Mouse (Mus musculus) T-helper 2 cell (primary cell): ENCODE measurements at regions not wholly inside any gene's neighbourhood (a gene's known extent, or its start where the extent isn't known, plus 50 kb on each side); places are given as distances from the start of the nearest gene placed in this dataset.

Experiments used
- in situ Hi-C: fragments of 300-600 bp; cut with MboI, MseI; formaldehyde crosslinking; loops from one replicate; pipeline ENCODE4 v1.15.1; 2025; ENCODE audit warnings: high pct_unique_total_duplicates

- in situ Hi-C loops: no loop called here
Measured at GRCm38 (mm10) chr8:26804901-26805341, 172.2 kb upstream of the Zfp703 start.

GRCm38 (mm10) chr8:26805371-26805821, 171.7 kb upstream of the Zfp703 start:
- in situ Hi-C loops: no loop called here

GRCm38 (mm10) chr8:26808111-26808651, 168.9 kb upstream of the Zfp703 start:
- in situ Hi-C loops: no loop called here

- in situ Hi-C loops: no loop called here
Measured at GRCm38 (mm10) chr8:26808771-26809170, 168.4 kb upstream of the Zfp703 start.

GRCm38 (mm10) chr8:26809943-26810342, 167.2 kb upstream of the Zfp703 start:
- in situ Hi-C loops: no loop called here

GRCm38 (mm10) chr8:26811533-26812236, 165.4 kb upstream of the Zfp703 start:
- in situ Hi-C loops: no loop called here

GRCm38 (mm10) chr8:26813198-26813815, 163.8 kb upstream of the Zfp703 start:
- in situ Hi-C loops: no loop called here

- in situ Hi-C loops: no loop called here
Measured at GRCm38 (mm10) chr8:26815020-26815584, 162.0 kb upstream of the Zfp703 start.

GRCm38 (mm10) chr8:26816977-26817376, 160.1 kb upstream of the Zfp703 start:
- in situ Hi-C loops: no loop called here

- in situ Hi-C loops: no loop called here
Measured at GRCm38 (mm10) chr8:26824189-26824941, 152.8 kb upstream of the Zfp703 start.

GRCm38 (mm10) chr8:26828311-26828909, 148.7 kb upstream of the Zfp703 start:
- in situ Hi-C loops: no loop called here

- in situ Hi-C loops: no loop called here
Measured at GRCm38 (mm10) chr8:26829313-26829712, 147.8 kb upstream of the Zfp703 start.

GRCm38 (mm10) chr8:26831148-26831547, 146.0 kb upstream of the Zfp703 start:
- in situ Hi-C loops: no loop called here

GRCm38 (mm10) chr8:26831790-26832189, 145.3 kb upstream of the Zfp703 start:
- in situ Hi-C loops: no loop called here

GRCm38 (mm10) chr8:26832546-26832945, 144.6 kb upstream of the Zfp703 start:
- in situ Hi-C loops: no loop called here

- in situ Hi-C loops: no loop called here
Measured at GRCm38 (mm10) chr8:26833297-26833696, 143.8 kb upstream of the Zfp703 start.

GRCm38 (mm10) chr8:26833784-26834183, 143.3 kb upstream of the Zfp703 start:
- in situ Hi-C loops: no loop called here

GRCm38 (mm10) chr8:26834604-26835003, 142.5 kb upstream of the Zfp703 start:
- in situ Hi-C loops: no loop called here

GRCm38 (mm10) chr8:26835076-26835475, 142.0 kb upstream of the Zfp703 start:
- in situ Hi-C loops: no loop called here

GRCm38 (mm10) chr8:26835616-26836015, 141.5 kb upstream of the Zfp703 start:
- in situ Hi-C loops: no loop called here

GRCm38 (mm10) chr8:26836552-26836951, 140.6 kb upstream of the Zfp703 start:
- in situ Hi-C loops: no loop called here
